In genomic region chr12:75702084-75702738, GRCm38 (mm10) we compare ENCODE assay signal across 8 mouse cellular contexts. TPM values are rescaled to one million over a fixed set of nuclear protein-coding genes. Genes with fewer than 3 reads are reported as not detected.
A peak's percentile ranks its signal among the peaks of the same experiment; 100 is the strongest.
DNase-seq lines count a peak whose midpoint lies in the region; ATAC-seq and TF ChIP-seq lines count a peak whose summit lies in the region.

No protein-coding gene starts in this region.

- H3K27ac ChIP-seq in intestine, postnatal 0 days (ENCODE audit: low read depth, low read length): no peak overlapping the region; the same call in 1 of the 2 replicates

- H3K4me2 ChIP-seq in intestine, postnatal 0 days (replicated peaks; ENCODE audit: low read depth): peak overlapping the region; percentile 48

- peaks cover 12% of the 10 kb centered on the region for H3K4me1 ChIP-seq in intestine, postnatal 0 days (replicated peaks; ENCODE audit: control insufficient read depth, insufficient read depth, low read length)

- no peaks in the 10 kb centered on the region; the same call in 1 of the 2 replicates for H3K9me3 ChIP-seq in intestine, postnatal 0 days (ENCODE audit: control insufficient read depth)

- 0 out of 2 replicates have a peak overlapping the region, but pooled peaks have one; percentile 17 for H3K9ac ChIP-seq in intestine, postnatal 0 days (ENCODE audit: low read depth, low read length)

- H3K36me3 ChIP-seq in intestine, postnatal 0 days (ENCODE audit: control insufficient read depth, insufficient read depth): no peaks in the 10 kb centered on the region

- no peak for ATAC-seq in intestine, postnatal 0 days
- ATAC-seq in granulocyte monocyte progenitor cell, adult 5-6 weeks (replicated peaks; ENCODE audit: poor library complexity, severe bottlenecking): no peak

- no peaks in the 10 kb centered on the region for H3K27me3 ChIP-seq in intestine, postnatal 0 days (replicated peaks; ENCODE audit: control insufficient read depth, insufficient read depth, low read length)

- DNase-seq in right cerebral cortex, postnatal 4 days: peak; percentile 2
- DNase-seq in right cerebral cortex, postnatal 14 days: no peak
- DNase-seq in gastrocnemius, postnatal 14 days: peak; percentile 41
- DNase-seq in ovary, postnatal 14 days (ENCODE audit: low spot score): peak; percentile 22
- DNase-seq in spleen, adult 18-20 months: no peak
- no peak for DNase-seq in right cerebral cortex, adult 18-20 months

- intact Hi-C loops in gastrocnemius, postnatal 14 days (cut with DNase I; ENCODE audit: low total_unique reads): no loop called here

- WGBS in intestine, postnatal 0 days: 63% methylated on average over 14 of the region's 14 CpGs

- no peak overlapping the region for H3K4me3 ChIP-seq in intestine, postnatal 0 days (ENCODE audit: low read depth, low read length)

- no peak for TF ChIP-seq CTCF in intestine, postnatal 0 days (IDR thresholded peaks at IDR 0.05; ENCODE audit: low read depth)

RNA-seq across cellular contexts. Expression of gene Wdr89, which starts 32.9 kb away (rescaled TPM):
- total RNA-seq in gastrocnemius, postnatal 14 days (2021): 1 to 10 TPM; 2.2 to 2.3 TPM
- polyA plus RNA-seq in intestine, postnatal 0 days (2015; fragmentation: Nextera tagmentation; extraction: Ambion mirVana): 4.3 and 5.3 TPM in 2 replicates
- total RNA-seq in granulocyte monocyte progenitor cell, adult 5-6 weeks (2014; fragmentation: Nextera tagmentation): 12.7 and 16.5 TPM in 2 replicates
- total RNA-seq in granulocyte monocyte progenitor cell, adult 5-6 weeks (2017): 22.5 and 38.8 TPM in 2 replicates

RNA-seq across cellular contexts. Expression of gene Sgpp1, which starts 33.3 kb away (rescaled TPM):
- total RNA-seq in gastrocnemius, postnatal 14 days (2021): 10 to 100 TPM; 12.1 to 14.5 TPM
- polyA plus RNA-seq in intestine, postnatal 0 days (2015; fragmentation: Nextera tagmentation; extraction: Ambion mirVana): 24.1 and 25.2 TPM in 2 replicates
- total RNA-seq in granulocyte monocyte progenitor cell, adult 5-6 weeks (2014; fragmentation: Nextera tagmentation): 43.6 and 52.2 TPM in 2 replicates
- 67.0 and 77.4 TPM in 2 replicates for total RNA-seq in granulocyte monocyte progenitor cell, adult 5-6 weeks (2017)

Comparison
In these comparisons a context has a peak if more than half of its experiments do, and no peak if none do; other contexts are left out.
1. DNase-seq: peak in right cerebral cortex, postnatal 4 days (single experiment), gastrocnemius, postnatal 14 days (single experiment) and ovary, postnatal 14 days (single experiment); none in right cerebral cortex, postnatal 14 days (single experiment), spleen, adult 18-20 months (0 of 2) and right cerebral cortex, adult 18-20 months (single experiment).
2. RNA of gene Wdr89, which starts 32.9 kb away (total RNA-seq): 12.7 to 38.8 TPM in granulocyte monocyte progenitor cell, adult 5-6 weeks; 2.2 to 2.3 TPM in gastrocnemius, postnatal 14 days; every median in the first group is over 4 times any median in the second.